Mouse (Mus musculus) E14TG2a.4 (cell line): ENCODE data around the gene Aldh9a1.

Experiments
- CTCF ChIP-seq: conservative IDR thresholded peaks from 2 replicates; pipeline ENCODE4 v1.5.1; 2014; ENCODE audit warnings: low read length
- POU5F1 ChIP-seq: IDR thresholded peaks from 2 replicates; pipeline ENCODE4 v1.6.1; 2014; ENCODE audit warnings: low read length, borderline replicate concordance

GRCm38 (mm10) chr1:167378019-167378418, 28.2 kb downstream of the Aldh9a1 start:
- TF ChIP-seq CTCF (no peak), POU5F1 (no peak)
